Mouse (Mus musculus): ENCODE measurements around the gene Fam25c.

DNA sequence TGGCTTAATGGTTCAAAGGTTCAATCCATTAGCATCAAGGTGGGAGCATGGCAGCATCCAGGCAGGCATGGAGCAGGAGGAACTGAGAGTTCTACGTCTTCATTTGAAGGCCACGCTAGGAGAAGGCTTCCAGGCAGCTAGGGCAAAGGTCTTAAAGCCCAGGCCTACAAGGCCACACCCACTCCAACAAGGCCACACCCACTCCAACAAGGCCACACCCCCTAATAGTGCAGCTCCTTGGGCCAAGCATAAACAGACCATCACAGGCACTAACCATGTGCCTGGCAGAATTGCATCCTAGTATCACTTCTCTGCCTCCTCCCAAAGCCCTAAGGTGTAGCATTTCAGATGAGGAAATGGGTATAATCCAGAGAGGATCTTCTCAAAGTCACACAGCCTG, 16.5 kb upstream of the Fam25c start:
- TF ChIP-seq CTCF (IDR thresholded peaks at IDR 0.05; ENCODE audit: extremely low read depth, insufficient read length, insufficient replicate concordance, low read depth, low read length) = no peak
- no peak for TF ChIP-seq POLR2A (IDR thresholded peaks at IDR 0.05; ENCODE audit: low read depth, low read length)

Data from small intestine, adult 2 months (tissue).